In genomic region chr14:16509825-16510224, GRCm38 (mm10) we compare ENCODE assay signal across 30 mouse cellular contexts.
DNase-seq lines count a peak whose midpoint lies in the region; ATAC-seq and TF ChIP-seq lines count a peak whose summit lies in the region.
"Had no signal": no experiment of that assay in that cellular context is flagged by ENCODE, and none has a peak within 500 bp of the region (broad histone marks: within the 10 kb centered on the region; RNA-seq: fewer than 3 reads in every experiment).

No protein-coding gene starts in this region.

- 65% methylated on average over 4 of the region's 4 CpGs for WGBS in embryonic facial prominence, embryonic 11.5 days
- WGBS in embryonic facial prominence, embryonic 10.5 days: 75% methylated on average over 4 of the region's 4 CpGs
- WGBS in intestine, embryonic 14.5 days: 75% methylated on average over 4 of the region's 4 CpGs
- WGBS in intestine, embryonic 16.5 days: 66% methylated on average over 4 of the region's 4 CpGs
- WGBS in embryonic facial prominence, embryonic 12.5 days: 36% methylated on average over 4 of the region's 4 CpGs

- peak; percentile 9 for DNase-seq in embryonic facial prominence, embryonic 11.5 days (ENCODE audit: low spot score)
- no peak for DNase-seq in embryonic facial prominence, embryonic 10.5 days (ENCODE audit: low spot score)
- DNase-seq in intestine, embryonic 14.5 days (ENCODE audit: low spot score): peak; percentile 47
- no peak for DNase-seq in lung, postnatal 10 days
- DNase-seq: adrenal gland, postnatal 14 days; cerebellum, adult 9-10 months; gastrocnemius, postnatal 25 days; kidney, adult 8-10 months; kidney, postnatal 4 days; left cerebral cortex, postnatal 4 days; liver; lung, adult 2 months; retina, postnatal 1 day; right cerebral cortex, postnatal 25 days; thymus, postnatal 14 days had no signal

- no peak for TF ChIP-seq POLR2A in embryonic fibroblast, embryonic 13.5 days (IDR thresholded peaks at IDR 0.05; ENCODE audit: low read depth, low read length)

- no peak for TF ChIP-seq CTCF in embryonic fibroblast, embryonic 13.5 days (IDR thresholded peaks at IDR 0.05; ENCODE audit: borderline replicate concordance, insufficient read depth, low read length)

- H3K27me3 ChIP-seq in embryonic facial prominence, embryonic 11.5 days (ENCODE audit: control insufficient read depth, insufficient read depth, low read length): no peaks in the 10 kb centered on the region
- H3K27me3 ChIP-seq in embryonic facial prominence, embryonic 10.5 days (replicated peaks; ENCODE audit: low read depth, poor library complexity, severe bottlenecking): no peaks in the 10 kb centered on the region
- no peaks in the 10 kb centered on the region for H3K27me3 ChIP-seq in intestine, embryonic 14.5 days (replicated peaks; ENCODE audit: control insufficient read depth, insufficient read depth, low read length)
- no peaks in the 10 kb centered on the region for H3K27me3 ChIP-seq in intestine, embryonic 16.5 days (replicated peaks; ENCODE audit: control insufficient read depth, insufficient read depth, low read length)
- no peaks in the 10 kb centered on the region for H3K27me3 ChIP-seq in embryonic facial prominence, embryonic 12.5 days
- H3K27me3 ChIP-seq: CH12.LX; heart, embryonic 15.5 days; intestine, embryonic 15.5 days; midbrain, embryonic 15.5 days; neural tube, embryonic 15.5 days; stomach, embryonic 15.5 days had no signal

- H3K27ac ChIP-seq in embryonic facial prominence, embryonic 11.5 days (replicated peaks; ENCODE audit: low read depth, low read length): no peak overlapping the region
- no peak overlapping the region for H3K27ac ChIP-seq in embryonic facial prominence, embryonic 10.5 days (replicated peaks)
- H3K27ac ChIP-seq in intestine, embryonic 14.5 days (ENCODE audit: low read depth): no peak overlapping the region
- H3K27ac ChIP-seq in intestine, embryonic 16.5 days (ENCODE audit: low read length): no peak overlapping the region
- H3K27ac ChIP-seq in embryonic facial prominence, embryonic 12.5 days: 0 out of 2 replicates have a peak overlapping the region, but pooled peaks have one; percentile 1
- peak overlapping the region; percentile 94 for H3K27ac ChIP-seq in embryonic fibroblast, embryonic 13.5 days (ENCODE audit: insufficient read depth, low read length)
- H3K27ac ChIP-seq: heart, embryonic 15.5 days; intestine, embryonic 15.5 days; kidney, postnatal 0 days; liver, embryonic 14.5 days; midbrain, embryonic 10.5 days; midbrain, embryonic 15.5 days; neural tube, embryonic 15.5 days; stomach, embryonic 15.5 days had no signal

- no peak overlapping the region for H3K4me3 ChIP-seq in embryonic facial prominence, embryonic 11.5 days (ENCODE audit: low read depth, low read length)
- H3K4me3 ChIP-seq in embryonic facial prominence, embryonic 10.5 days: no peak overlapping the region
- no peak overlapping the region for H3K4me3 ChIP-seq in intestine, embryonic 14.5 days (ENCODE audit: low read depth, low read length)
- H3K4me3 ChIP-seq in intestine, embryonic 16.5 days (ENCODE audit: low read length): no peak overlapping the region
- no peak overlapping the region for H3K4me3 ChIP-seq in embryonic facial prominence, embryonic 12.5 days
- no peak overlapping the region for H3K4me3 ChIP-seq in embryonic fibroblast, embryonic 13.5 days (ENCODE audit: insufficient read depth, low read length)
- H3K4me3 ChIP-seq: heart, embryonic 15.5 days; intestine, embryonic 15.5 days; midbrain, embryonic 10.5 days; midbrain, embryonic 15.5 days; neural tube, embryonic 15.5 days; stomach, embryonic 15.5 days had no signal

- H3K9ac ChIP-seq in embryonic facial prominence, embryonic 11.5 days (replicated peaks; ENCODE audit: low read length): no peak overlapping the region
- no peak overlapping the region for H3K9ac ChIP-seq in intestine, embryonic 14.5 days (ENCODE audit: low read length)
- H3K9ac ChIP-seq in intestine, embryonic 16.5 days (ENCODE audit: low read depth, low read length): no peak overlapping the region
- no peak overlapping the region for H3K9ac ChIP-seq in embryonic facial prominence, embryonic 12.5 days
- H3K9ac ChIP-seq: heart, embryonic 15.5 days; intestine, embryonic 15.5 days; liver, embryonic 14.5 days; midbrain, embryonic 15.5 days; neural tube, embryonic 15.5 days; stomach, embryonic 15.5 days had no signal

- H3K4me1 ChIP-seq in embryonic facial prominence, embryonic 11.5 days (ENCODE audit: control insufficient read depth, insufficient read depth, low read length): no peaks in the 10 kb centered on the region
- peaks cover 5% of the 10 kb centered on the region; the same call in 1 of the 2 replicates for H3K4me1 ChIP-seq in embryonic facial prominence, embryonic 10.5 days
- H3K4me1 ChIP-seq in intestine, embryonic 14.5 days (replicated peaks; ENCODE audit: control insufficient read depth, insufficient read depth, low read length): no peaks in the 10 kb centered on the region
- no peaks in the 10 kb centered on the region for H3K4me1 ChIP-seq in intestine, embryonic 16.5 days (ENCODE audit: control insufficient read depth, insufficient read depth, low read length)
- H3K4me1 ChIP-seq in embryonic facial prominence, embryonic 12.5 days: peaks cover 19% of the 10 kb centered on the region; the same call in 1 of the 2 replicates
- H3K4me1 ChIP-seq in embryonic fibroblast, embryonic 13.5 days (ENCODE audit: control insufficient read depth, insufficient read depth, low read length): 0 out of 2 replicates have a peak, but pooled peaks cover 6% of the 10 kb centered on the region
- H3K4me1 ChIP-seq: intestine, embryonic 15.5 days; midbrain, embryonic 10.5 days; midbrain, embryonic 15.5 days; neural tube, embryonic 15.5 days; stomach, embryonic 15.5 days had no signal

- no peak for ATAC-seq in embryonic facial prominence, embryonic 11.5 days (replicated peaks; ENCODE audit: insufficient number of reproducible peaks, low FRiP score, low TSS enrichment, low read depth)
- no peak for ATAC-seq in intestine, embryonic 14.5 days (replicated peaks; ENCODE audit: low FRiP score, low TSS enrichment, low read depth)
- ATAC-seq in intestine, embryonic 16.5 days: no peak
- no peak for ATAC-seq in embryonic facial prominence, embryonic 12.5 days (ENCODE audit: insufficient number of reproducible peaks, insufficient read depth, low FRiP score, low TSS enrichment)
- ATAC-seq in activated CD4-positive, CD25-positive, alpha-beta regulatory T cell, adult 4 months: no peak
- ATAC-seq: forebrain, embryonic 16.5 days; hindbrain, embryonic 16.5 days; intestine, embryonic 15.5 days; midbrain, embryonic 15.5 days had no signal

- no peaks in the 10 kb centered on the region for H3K9me3 ChIP-seq in embryonic facial prominence, embryonic 11.5 days (replicated peaks; ENCODE audit: control insufficient read depth, low read length)
- H3K9me3 ChIP-seq in embryonic facial prominence, embryonic 10.5 days: no peaks in the 10 kb centered on the region; the same call in 1 of the 2 replicates
- no peaks in the 10 kb centered on the region for H3K9me3 ChIP-seq in intestine, embryonic 14.5 days (ENCODE audit: control insufficient read depth, low read length)
- no peaks in the 10 kb centered on the region for H3K9me3 ChIP-seq in intestine, embryonic 16.5 days (ENCODE audit: control insufficient read depth, low read length)
- no peaks in the 10 kb centered on the region for H3K9me3 ChIP-seq in embryonic facial prominence, embryonic 12.5 days
- H3K9me3 ChIP-seq: heart, embryonic 15.5 days; intestine, embryonic 15.5 days; midbrain, embryonic 10.5 days; midbrain, embryonic 15.5 days; stomach, embryonic 15.5 days had no signal

- no peaks in the 10 kb centered on the region for H3K36me3 ChIP-seq in embryonic facial prominence, embryonic 11.5 days (replicated peaks; ENCODE audit: control insufficient read depth, insufficient read depth, low read depth, low read length)
- H3K36me3 ChIP-seq in embryonic facial prominence, embryonic 10.5 days (replicated peaks): peaks cover 18% of the 10 kb centered on the region
- peaks cover 16% of the 10 kb centered on the region for H3K36me3 ChIP-seq in intestine, embryonic 14.5 days (ENCODE audit: control insufficient read depth, insufficient read depth, low read length)
- 0 out of 2 replicates have a peak, but pooled peaks cover 4% of the 10 kb centered on the region for H3K36me3 ChIP-seq in intestine, embryonic 16.5 days (ENCODE audit: control insufficient read depth, insufficient read depth, low read length)
- H3K36me3 ChIP-seq in embryonic facial prominence, embryonic 12.5 days: peaks cover 8% of the 10 kb centered on the region
- H3K36me3 ChIP-seq: midbrain, embryonic 15.5 days had no signal

- no peak overlapping the region for H3K4me2 ChIP-seq in embryonic facial prominence, embryonic 11.5 days (ENCODE audit: low read depth, low read length)
- H3K4me2 ChIP-seq in intestine, embryonic 14.5 days (ENCODE audit: low read length): no peak overlapping the region
- H3K4me2 ChIP-seq in intestine, embryonic 16.5 days (ENCODE audit: low read depth, low read length): no peak overlapping the region
- no peak overlapping the region for H3K4me2 ChIP-seq in embryonic facial prominence, embryonic 12.5 days (replicated peaks)
- H3K4me2 ChIP-seq: heart, embryonic 15.5 days; intestine, embryonic 15.5 days; midbrain, embryonic 15.5 days; neural tube, embryonic 15.5 days; stomach, embryonic 15.5 days had no signal

Comparison
In these comparisons a context has a peak if more than half of its experiments do, and no peak if none do; other contexts are left out.
1. DNase-seq: peak in embryonic facial prominence, embryonic 11.5 days (single experiment) and intestine, embryonic 14.5 days (single experiment); none in embryonic facial prominence, embryonic 10.5 days (single experiment) and lung, postnatal 10 days (single experiment).
2. H3K27ac ChIP-seq: peak in embryonic facial prominence, embryonic 12.5 days (single experiment) and embryonic fibroblast, embryonic 13.5 days (single experiment); none in embryonic facial prominence, embryonic 11.5 days (single experiment), embryonic facial prominence, embryonic 10.5 days (single experiment), intestine, embryonic 14.5 days (single experiment) and intestine, embryonic 16.5 days (single experiment).